Mouse (Mus musculus): ENCODE measurements around the gene Zfp282. TPM values are rescaled to one million over a fixed set of nuclear protein-coding genes. Genes with fewer than 3 reads are reported as not detected.
A peak's percentile ranks its signal among the peaks of the same experiment; 100 is the strongest.

Gene Zfp282
- total and polyA plus RNA-seq, 2 experiments from 2014 or later, result 16.7 to 48.5 TPM

DNA sequence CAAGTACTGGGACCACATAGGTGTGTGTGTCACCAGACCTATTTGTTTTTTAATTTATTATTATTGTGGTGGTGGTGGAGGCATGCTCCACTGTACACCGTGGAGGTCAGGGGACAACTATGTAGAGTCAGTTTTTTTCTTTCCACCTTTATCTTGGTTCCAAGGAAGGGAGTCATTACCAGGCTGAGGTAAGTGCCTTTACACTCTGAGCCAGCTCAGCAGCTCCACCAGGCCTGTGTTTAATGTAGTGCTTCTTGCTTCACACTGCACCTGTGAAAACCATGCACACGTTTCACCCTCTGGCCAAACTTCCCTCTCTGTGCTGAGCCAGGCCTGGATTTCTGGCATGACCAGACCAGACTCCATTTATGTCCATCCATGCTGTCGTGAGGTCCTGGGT, 36.0 kb downstream of the Zfp282 start:
- WGBS, result 56% methylated on average over 3 of the region's 3 CpGs
- Histone ChIP-seq H3K4me3 (ENCODE audit: low read depth, low read length) (no peak overlapping the region), H3K27ac (ENCODE audit: low read depth, low read length) (no peak overlapping the region), H3K9ac (no peak overlapping the region), H3K27me3 (ENCODE audit: insufficient read depth, low read length) (no peaks in the 10 kb centered on the region), H3K9me3 (ENCODE audit: low read length) (no peaks in the 10 kb centered on the region), H3K4me2 (ENCODE audit: low read depth) (no peak overlapping the region), H3K36me3 (ENCODE audit: insufficient read depth) (0 out of 2 replicates have a peak, but pooled peaks cover 2% of the 10 kb centered on the region), H3K4me1 (ENCODE audit: insufficient read depth) (no peaks in the 10 kb centered on the region)
- no peak for TF ChIP-seq CTCF (IDR thresholded peaks at IDR 0.05; ENCODE audit: low read depth)
- DNase-seq (no peak), ATAC-seq (no peak)

DNA sequence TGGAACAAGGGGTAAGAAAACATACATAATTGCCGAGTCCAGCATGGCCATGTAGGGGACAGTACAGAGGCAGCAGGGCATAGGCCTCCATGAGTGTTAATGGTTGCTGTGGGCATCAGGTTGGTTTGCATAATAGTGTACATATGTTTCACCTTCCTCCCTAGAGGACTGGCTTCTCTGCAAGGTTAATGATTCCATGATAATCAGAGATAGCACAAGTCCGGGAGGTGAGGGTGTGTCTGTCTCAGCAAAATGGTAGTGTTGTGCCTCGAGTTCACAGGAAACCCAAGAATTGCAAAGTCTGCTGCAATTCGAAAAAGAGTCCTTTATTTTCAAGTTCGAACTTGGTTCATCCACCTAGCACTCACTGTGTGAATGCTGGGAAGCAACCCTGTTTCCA, 40.0 kb downstream of the Zfp282 start:
- H3K27me3 ChIP-seq (ENCODE audit: insufficient read depth, low read length), result no peaks in the 10 kb centered on the region
- WGBS, result 83% methylated on average over 5 of the region's 5 CpGs
- no peak overlapping the region for H3K4me2 ChIP-seq (ENCODE audit: low read depth)
- DNase-seq, result no peak
- no peak overlapping the region for H3K27ac ChIP-seq (ENCODE audit: low read depth, low read length)
- no peak for TF ChIP-seq CTCF (IDR thresholded peaks at IDR 0.05; ENCODE audit: low read depth)
- ATAC-seq, result no peak
- no peak overlapping the region for H3K9ac ChIP-seq
- H3K4me1 ChIP-seq (ENCODE audit: insufficient read depth), result peaks cover 9% of the 10 kb centered on the region
- no peaks in the 10 kb centered on the region for H3K9me3 ChIP-seq (ENCODE audit: low read length)
- no peaks in the 10 kb centered on the region for H3K36me3 ChIP-seq (ENCODE audit: insufficient read depth)
- no peak overlapping the region for H3K4me3 ChIP-seq (ENCODE audit: low read depth, low read length)

DNA sequence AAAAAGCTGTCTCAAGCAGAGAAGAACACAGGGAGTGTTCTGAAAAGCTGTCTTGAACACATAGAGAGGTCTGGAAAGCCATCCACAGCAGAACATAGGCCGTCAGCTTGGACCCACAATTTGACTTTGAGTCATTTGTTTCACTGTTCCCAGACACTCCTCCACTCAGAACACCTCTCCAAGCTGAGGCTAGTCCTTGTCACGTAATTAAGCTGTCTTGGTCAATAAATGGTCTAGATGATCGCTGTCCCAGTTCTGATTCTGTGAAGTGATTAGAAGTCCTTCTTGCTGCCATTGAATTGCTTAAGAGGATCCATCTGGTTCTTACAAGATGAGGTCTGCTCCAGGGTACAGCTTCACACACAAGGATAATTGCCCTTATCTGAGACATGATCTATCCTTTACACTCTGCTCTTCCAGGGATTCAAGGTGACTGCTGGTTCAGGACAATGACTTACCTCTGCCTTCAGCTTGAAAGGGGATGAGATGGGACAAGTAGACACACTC, 41.8 kb downstream of the Zfp282 start:
- Histone ChIP-seq H3K4me3 (ENCODE audit: low read depth, low read length) (no peak overlapping the region), H3K27ac (ENCODE audit: low read depth, low read length) (no peak overlapping the region), H3K9me3 (ENCODE audit: low read length) (no peaks in the 10 kb centered on the region), H3K27me3 (ENCODE audit: insufficient read depth, low read length) (no peaks in the 10 kb centered on the region), H3K9ac (no peak overlapping the region), H3K36me3 (ENCODE audit: insufficient read depth) (no peaks in the 10 kb centered on the region), H3K4me1 (ENCODE audit: insufficient read depth) (peaks cover 10% of the 10 kb centered on the region), H3K4me2 (ENCODE audit: low read depth) (no peak overlapping the region)
- ATAC-seq (no peak), DNase-seq (no peak)
- no peak for TF ChIP-seq CTCF (IDR thresholded peaks at IDR 0.05; ENCODE audit: low read depth)
- WGBS, result 81% methylated on average over 3 of the region's 3 CpGs

DNA sequence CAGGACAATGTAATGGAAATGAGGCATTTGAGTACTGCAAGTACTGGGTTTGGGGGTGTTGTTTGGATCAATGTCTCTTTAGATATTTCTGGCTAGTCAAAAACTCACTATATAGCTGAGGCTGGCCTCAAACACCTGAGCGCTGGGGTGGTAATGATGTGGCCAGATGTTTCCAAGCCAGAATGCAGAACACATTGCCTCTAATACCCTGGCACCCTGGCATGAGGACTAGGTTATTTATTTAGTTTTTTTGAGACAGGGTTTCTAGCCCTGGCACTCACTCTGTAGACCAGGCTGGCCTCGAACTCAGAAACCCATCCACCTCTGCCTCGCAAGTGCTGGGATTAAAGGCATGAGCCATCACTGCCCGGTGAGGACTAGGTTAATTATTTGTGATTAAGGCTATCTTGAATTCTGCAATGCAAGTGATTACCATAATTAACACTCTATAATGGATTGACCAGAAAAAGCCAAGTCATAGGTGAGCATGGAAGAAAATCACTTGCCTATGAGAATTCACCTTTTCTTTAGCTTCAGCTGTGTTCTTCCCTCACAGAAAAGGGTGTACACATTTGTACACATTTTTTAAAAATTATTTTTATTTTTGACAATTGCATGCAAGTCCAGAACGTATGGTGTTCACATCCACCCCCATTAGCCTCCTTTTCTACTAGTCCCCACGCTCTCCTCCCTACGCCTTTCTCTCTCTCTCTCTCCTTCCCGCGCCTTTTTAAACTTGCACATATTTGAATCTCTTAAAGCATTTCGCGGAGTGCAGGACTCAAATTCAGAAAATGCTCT, 42.8 kb downstream of the Zfp282 start:
- Histone ChIP-seq H3K4me2 (ENCODE audit: low read depth) (peak overlapping the region; percentile 76), H3K36me3 (ENCODE audit: insufficient read depth) (no peaks in the 10 kb centered on the region), H3K27ac (ENCODE audit: low read depth, low read length) (peak overlapping the region; percentile 95), H3K9me3 (ENCODE audit: low read length) (no peaks in the 10 kb centered on the region), H3K4me3 (ENCODE audit: low read depth, low read length) (peak overlapping the region; percentile 63), H3K27me3 (ENCODE audit: insufficient read depth, low read length) (no peaks in the 10 kb centered on the region), H3K9ac (peak overlapping the region; percentile 66), H3K4me1 (ENCODE audit: insufficient read depth) (peaks cover 10% of the 10 kb centered on the region)
- TF ChIP-seq CTCF (IDR thresholded peaks at IDR 0.05; ENCODE audit: low read depth), result no peak
- DNase-seq (no peak), ATAC-seq (no peak)
- 23% methylated on average over 11 of the region's 11 CpGs for WGBS

DNA sequence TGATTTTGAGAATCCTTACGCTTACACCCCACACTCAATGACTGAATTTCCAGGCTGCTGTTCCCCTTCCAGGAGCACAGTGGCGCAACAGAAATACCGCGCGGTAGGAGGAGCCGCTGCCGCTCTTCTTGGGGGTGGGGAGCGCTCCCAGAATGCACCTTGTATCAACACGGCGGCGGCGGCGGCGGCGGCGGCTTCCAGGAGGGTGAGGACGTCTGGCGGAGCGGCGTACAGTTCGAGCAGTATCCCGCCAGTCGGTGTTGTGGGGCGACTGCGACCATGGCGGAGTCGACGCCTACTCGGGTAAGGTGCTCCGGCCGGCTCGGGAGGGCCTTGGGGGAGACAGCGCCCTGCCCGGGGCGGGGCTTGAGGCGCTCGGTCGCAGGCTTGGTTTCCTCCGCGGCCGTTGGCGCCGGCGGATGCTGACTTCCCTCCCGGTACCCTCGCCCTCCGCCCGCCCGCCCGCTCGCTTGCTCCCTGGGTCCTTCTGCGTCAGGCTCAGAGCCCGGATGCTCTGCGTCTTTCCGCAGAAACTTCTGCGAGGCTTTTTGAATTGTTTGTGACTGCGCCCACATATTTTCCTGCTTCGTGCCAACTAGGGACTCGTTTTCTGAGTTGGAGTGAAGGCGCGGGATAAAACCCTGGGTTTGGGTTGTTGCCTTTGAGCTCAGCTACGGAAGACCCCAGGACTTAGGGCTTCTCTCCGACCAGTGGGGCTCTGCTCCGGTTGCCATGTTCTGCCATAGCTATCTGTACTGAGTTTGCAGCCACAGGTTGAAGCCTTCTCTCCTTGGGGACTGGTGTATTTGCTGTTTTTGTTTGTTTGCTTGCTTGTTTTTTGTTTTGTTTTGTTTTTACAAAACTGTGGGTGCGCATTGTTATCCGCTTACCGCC, 43.7 kb downstream of the Zfp282 start, which contains the start of gene Zfp212:
Gene Zfp212 (plus strand): TSS at position 30 of the 894 bp plus-strand sequence.
- Histone ChIP-seq H3K4me2 (ENCODE audit: low read depth) (peak within 1 kb of the TSS; percentile 76), H3K9me3 (ENCODE audit: low read length) (no peaks in the 10 kb centered on the region), H3K4me1 (ENCODE audit: insufficient read depth) (peaks cover 10% of the 10 kb centered on the region), H3K9ac (peak within 1 kb of the TSS; percentile 66), H3K27me3 (ENCODE audit: insufficient read depth, low read length) (no peaks in the 10 kb centered on the region), H3K36me3 (ENCODE audit: insufficient read depth) (no peaks in the 10 kb centered on the region), H3K27ac (ENCODE audit: low read depth, low read length) (peak within 1 kb of the TSS; percentile 95), H3K4me3 (ENCODE audit: low read depth, low read length) (peak within 1 kb of the TSS; percentile 63)
- DNase-seq (peak; percentile 94), ATAC-seq (peak; percentile 98)
- under 1% methylated on average over 67 of the region's 67 CpGs for WGBS
- peak; percentile 81 for TF ChIP-seq CTCF (IDR thresholded peaks at IDR 0.05; ENCODE audit: low read depth)

DNA sequence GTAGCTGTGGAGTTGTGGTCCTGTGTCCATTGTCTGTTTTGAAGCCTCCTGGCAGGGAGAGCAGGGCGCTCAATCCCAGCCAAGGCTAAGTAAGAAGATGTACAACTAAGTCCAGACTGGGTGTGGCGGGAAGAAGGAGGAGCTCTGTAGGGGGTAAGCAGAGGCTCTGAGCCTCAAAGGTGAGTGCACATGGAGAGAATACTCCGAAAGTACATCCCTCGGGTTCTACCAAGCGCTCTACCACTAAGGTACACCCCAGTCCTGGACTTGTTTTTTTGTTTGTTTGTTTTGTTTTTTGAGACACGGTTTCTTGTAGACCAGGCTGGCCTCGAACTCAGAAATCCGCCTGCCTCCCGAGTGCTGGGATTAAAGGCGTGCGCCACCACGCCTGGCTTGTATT, 65.5 kb downstream of the Zfp282 start:
- ATAC-seq, result no peak; the same call in none of the 2 replicates
- peak; percentile 7 for DNase-seq

More for the DNA sequence above, 65.5 kb downstream of the Zfp282 start:
- WGBS, result 47% methylated on average over 12 of the region's 12 CpGs
- TF ChIP-seq CTCF (IDR thresholded peaks at IDR 0.05; ENCODE audit: low read depth), result no peak
- H3K27me3 ChIP-seq (ENCODE audit: insufficient read depth, low read length), result no peaks in the 10 kb centered on the region; the same call in 1 of the 2 replicates
- no peaks in the 10 kb centered on the region for H3K4me1 ChIP-seq (ENCODE audit: insufficient read depth)
- peak overlapping the region; percentile 54; the same call in 1 of the 2 replicates for H3K9ac ChIP-seq
- H3K36me3 ChIP-seq (ENCODE audit: insufficient read depth), result no peaks in the 10 kb centered on the region
- no peak overlapping the region for H3K27ac ChIP-seq (ENCODE audit: low read depth, low read length)
- H3K4me3 ChIP-seq (ENCODE audit: low read depth, low read length), result peak overlapping the region; percentile 38
- peak overlapping the region; percentile 68 for H3K4me2 ChIP-seq (ENCODE audit: low read depth)
- H3K9me3 ChIP-seq (ENCODE audit: low read length), result no peaks in the 10 kb centered on the region

All from forebrain, postnatal 0 days (tissue).